Mouse (Mus musculus): Measurements from ENCODE around the gene Lzts2. TPM values are rescaled to one million over a fixed set of nuclear protein-coding genes. Genes with fewer than 3 reads are reported as not detected.

Gene Lzts2
- polyA plus RNA-seq, 1 experiment from 2014 or later, result 29.1 TPM

Other genes with a start within 250 kb of the Lzts2 start
- 25.2 and 31.4 TPM in 2 replicates for gene Slf2, start 83.3 kb upstream of the Lzts2 start, polyA plus RNA-seq (2015; fragmentation: Nextera tagmentation; extraction: Ambion mirVana)
- gene Sema4g, start 25.3 kb upstream of the Lzts2 start, polyA plus RNA-seq (2015; fragmentation: Nextera tagmentation; extraction: Ambion mirVana), result 16.7 and 17.4 TPM in 2 replicates
- gene Twnk, start 8.8 kb upstream of the Lzts2 start, polyA plus RNA-seq (2015; fragmentation: Nextera tagmentation; extraction: Ambion mirVana), result 15.6 and 17.0 TPM in 2 replicates
- gene Mrpl43, start 8.0 kb upstream of the Lzts2 start, polyA plus RNA-seq (2015; fragmentation: Nextera tagmentation; extraction: Ambion mirVana), result 84.9 and 94.8 TPM in 2 replicates
- 1.0 and 1.4 TPM in 2 replicates for gene Pdzd7, start 31.3 kb downstream of the Lzts2 start, polyA plus RNA-seq (2015; fragmentation: Nextera tagmentation; extraction: Ambion mirVana)
- gene Sfxn3, start 33.1 kb downstream of the Lzts2 start, polyA plus RNA-seq (2015; fragmentation: Nextera tagmentation; extraction: Ambion mirVana), result 61.0 and 65.3 TPM in 2 replicates
- gene Kazald1, start 60.8 kb downstream of the Lzts2 start, polyA plus RNA-seq (2015; fragmentation: Nextera tagmentation; extraction: Ambion mirVana), result 1.9 and 2.5 TPM in 2 replicates
- gene Tlx1, start 136.3 kb downstream of the Lzts2 start, polyA plus RNA-seq (2015; fragmentation: Nextera tagmentation; extraction: Ambion mirVana), result 0.50 and 0.62 TPM in 2 replicates
- gene Lbx1, start 221.4 kb downstream of the Lzts2 start, polyA plus RNA-seq (2015; fragmentation: Nextera tagmentation; extraction: Ambion mirVana), result 16.0 and 16.9 TPM in 2 replicates

Measured in neural tube, embryonic 13.5 days (tissue).